Mouse (Mus musculus) liver, embryonic 15.5 days (tissue): ENCODE results near the gene Cog4. TPM values are rescaled to one million over a fixed set of nuclear protein-coding genes. Genes with fewer than 3 reads are reported as not detected.

Experiments used
- ATAC-seq: fragments of 200-750 bp; cut with Nextera tagmentation; 2 replicates; pipeline ENCODE4 v1.8.0; 2017; ENCODE audit warnings: moderate number of reproducible peaks, mild to moderate bottlenecking, moderate library complexity; ENCODE audit not compliant: insufficient read depth
- H3K27ac ChIP-seq: fragments of 300-500 bp; sonication (generic); replicated peaks from 2 replicates; pipeline ENCODE4 v1.5.1; 2015; ENCODE audit warnings: mild to moderate bottlenecking, inconsistent platforms
- H3K27me3 ChIP-seq: fragments of 300-500 bp; sonication (generic); 2 replicates; pipeline ENCODE4 v1.6.1; 2015; ENCODE audit warnings: mild to moderate bottlenecking, inconsistent platforms
- H3K36me3 ChIP-seq: fragments of 300-500 bp; sonication (generic); replicated peaks from 2 replicates; pipeline ENCODE4 v1.6.1; 2015; ENCODE audit warnings: moderate library complexity, mild to moderate bottlenecking, inconsistent platforms
- H3K4me1 ChIP-seq: fragments of 300-500 bp; sonication (generic); replicated peaks from 2 replicates; pipeline ENCODE4 v1.6.1; 2015; ENCODE audit warnings: inconsistent platforms
- H3K4me2 ChIP-seq: fragments of 300-500 bp; sonication (generic); 2 replicates; pipeline ENCODE4 v1.6.1; 2015; ENCODE audit warnings: moderate library complexity, mild to moderate bottlenecking, inconsistent platforms
- H3K4me3 ChIP-seq: fragments of 300-500 bp; sonication (generic); replicated peaks from 2 replicates; pipeline ENCODE4 v1.5.1; 2015; ENCODE audit warnings: mild to moderate bottlenecking, inconsistent platforms
- H3K9ac ChIP-seq: fragments of 300-500 bp; sonication (generic); 2 replicates; pipeline ENCODE4 v1.6.1; 2015; ENCODE audit warnings: moderate library complexity, mild to moderate bottlenecking, inconsistent platforms
- H3K9me3 ChIP-seq: fragments of 300-500 bp; sonication (generic); replicated peaks from 2 replicates; pipeline ENCODE4 v1.6.1; 2016; ENCODE audit warnings: inconsistent platforms
- whole genome bisulfite sequencing: fragments of 180-500 bp; shearing (Covaris S2); methylation state at CpG from one replicate; pipeline ENCODE4 v1.1.7; 2015; ENCODE audit warnings: mixed read lengths; ENCODE audit not compliant: insufficient replicate concordance; 5-methylcytosine and 5-hydroxymethylcytosine counted together
- polyA plus RNA-seq: library from polyadenylated mRNA; unstranded; fragments of >200 nt; fragmentation: Nextera tagmentation; extraction: Ambion mirVana; gene quantifications from 2 replicates; pipeline ENCODE4 v1.2.1, GENCODE M21; 2015

Gene Cog4
- 28.3 and 30.7 TPM in 2 replicates for polyA plus RNA-seq

DNA sequence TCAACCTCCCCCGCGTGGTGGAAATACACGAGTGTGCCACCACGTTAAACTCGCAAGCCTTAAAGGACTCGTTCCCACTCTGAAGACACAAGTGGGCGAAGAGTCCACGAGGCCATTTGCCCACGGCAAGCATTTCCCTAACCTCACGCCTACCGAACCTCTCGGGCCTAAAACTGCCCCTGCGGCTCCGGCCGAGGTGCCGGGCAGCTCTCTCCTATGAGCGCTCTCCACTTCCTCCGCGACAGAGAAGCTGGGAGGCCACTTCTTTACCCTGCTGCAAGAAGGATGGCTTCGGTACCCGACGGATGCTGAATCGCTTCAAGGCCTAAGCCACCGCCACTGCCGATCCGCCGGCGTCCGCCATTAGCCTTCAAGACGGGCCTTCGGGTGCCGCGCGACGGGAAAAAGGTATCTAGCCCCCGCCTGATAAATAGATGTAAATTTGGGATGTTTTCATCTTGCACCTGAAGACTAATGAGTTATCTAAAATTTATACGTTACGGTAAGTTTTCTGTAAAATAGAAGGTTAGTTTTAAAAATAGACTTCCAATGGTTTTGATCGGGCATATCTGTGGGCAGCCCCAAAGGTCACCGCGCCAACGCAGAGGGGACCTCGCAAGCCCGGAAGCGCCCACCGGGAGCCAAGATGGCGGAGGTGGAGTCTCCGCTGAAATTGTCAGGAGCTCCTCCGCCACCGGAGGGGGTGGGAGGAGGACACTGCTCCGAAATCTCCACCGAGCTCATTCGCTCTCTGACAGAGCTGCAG lies at the start of gene Cog4, which contains the start of gene Sf3b3:
TSS of gene Cog4 (plus strand) at position 196 of the 766 bp plus-strand sequence.
TSS of gene Sf3b3 (minus strand) at position 383 of the 766 bp plus-strand sequence.
- Histone ChIP-seq H3K27me3 (no peaks in the 10 kb centered on the region), H3K4me1 (peaks cover 36% of the 10 kb centered on the region), H3K36me3 (peaks cover 56% of the 10 kb centered on the region), H3K9ac (peak within 1 kb of the TSS; percentile 83), H3K9me3 (no peaks in the 10 kb centered on the region), H3K4me3 (peak within 1 kb of the TSS; percentile 80), H3K4me2 (peak within 1 kb of the TSS; percentile 75), H3K27ac (peak within 1 kb of the TSS; percentile 85)
- peak; percentile 92 for ATAC-seq
- WGBS, result under 1% methylated on average over 53 of the region's 53 CpGs

- no peak overlapping the region for H3K9ac ChIP-seq
- H3K4me1 ChIP-seq, result peaks cover 5% of the 10 kb centered on the region; the same call in 1 of the 2 replicates
- H3K4me2 ChIP-seq, result no peak overlapping the region
- no peak overlapping the region for H3K4me3 ChIP-seq
- no peak overlapping the region for H3K27ac ChIP-seq
- no peaks in the 10 kb centered on the region for H3K36me3 ChIP-seq
- no peak for ATAC-seq
- no peaks in the 10 kb centered on the region for H3K27me3 ChIP-seq
- WGBS, result 79% methylated on average over 8 of the region's 8 CpGs
- no peaks in the 10 kb centered on the region for H3K9me3 ChIP-seq
Observed at GRCm38 (mm10) chr8:110797086-110797485, 49.3 kb upstream of the Cog4 start.

GRCm38 (mm10) chr8:110802988-110803387 lies 43.4 kb upstream of the Cog4 start:
- no peak overlapping the region for H3K4me2 ChIP-seq
- H3K9ac ChIP-seq, result no peak overlapping the region
- no peaks in the 10 kb centered on the region for H3K9me3 ChIP-seq
- no peaks in the 10 kb centered on the region for H3K4me1 ChIP-seq
- ATAC-seq, result no peak
- no peaks in the 10 kb centered on the region for H3K36me3 ChIP-seq
- H3K4me3 ChIP-seq, result no peak overlapping the region
- no peak overlapping the region for H3K27ac ChIP-seq
- WGBS, result 73% methylated on average over 5 of the region's 5 CpGs
- H3K27me3 ChIP-seq, result no peaks in the 10 kb centered on the region

DNA sequence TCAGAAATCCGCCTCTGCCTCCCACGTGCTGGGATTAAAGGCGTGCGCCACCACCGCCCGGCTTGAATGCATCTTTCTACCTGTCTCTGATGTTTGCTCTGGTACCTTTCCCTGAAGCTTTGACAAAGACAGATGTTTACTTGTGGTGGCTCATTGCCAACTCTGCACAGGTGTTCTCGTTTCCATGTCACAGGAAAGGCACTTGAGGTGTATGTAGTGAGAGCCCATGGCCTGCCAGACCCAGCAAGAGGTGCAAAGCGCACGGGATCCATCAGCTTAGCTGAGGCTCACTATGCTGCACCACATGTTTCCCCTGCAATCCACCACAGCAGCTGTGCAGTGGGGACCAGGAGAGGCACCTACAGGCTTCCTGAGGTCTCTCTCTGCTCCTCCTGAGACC lies 42.5 kb upstream of the Cog4 start:
- ATAC-seq, result no peak
- Histone ChIP-seq H3K27me3 (no peaks in the 10 kb centered on the region), H3K36me3 (peaks cover 1% of the 10 kb centered on the region), H3K4me2 (no peak overlapping the region), H3K4me1 (no peaks in the 10 kb centered on the region), H3K9me3 (no peaks in the 10 kb centered on the region), H3K9ac (no peak overlapping the region), H3K27ac (no peak overlapping the region), H3K4me3 (no peak overlapping the region)
- WGBS, result 68% methylated on average over 9 of the region's 9 CpGs

DNA sequence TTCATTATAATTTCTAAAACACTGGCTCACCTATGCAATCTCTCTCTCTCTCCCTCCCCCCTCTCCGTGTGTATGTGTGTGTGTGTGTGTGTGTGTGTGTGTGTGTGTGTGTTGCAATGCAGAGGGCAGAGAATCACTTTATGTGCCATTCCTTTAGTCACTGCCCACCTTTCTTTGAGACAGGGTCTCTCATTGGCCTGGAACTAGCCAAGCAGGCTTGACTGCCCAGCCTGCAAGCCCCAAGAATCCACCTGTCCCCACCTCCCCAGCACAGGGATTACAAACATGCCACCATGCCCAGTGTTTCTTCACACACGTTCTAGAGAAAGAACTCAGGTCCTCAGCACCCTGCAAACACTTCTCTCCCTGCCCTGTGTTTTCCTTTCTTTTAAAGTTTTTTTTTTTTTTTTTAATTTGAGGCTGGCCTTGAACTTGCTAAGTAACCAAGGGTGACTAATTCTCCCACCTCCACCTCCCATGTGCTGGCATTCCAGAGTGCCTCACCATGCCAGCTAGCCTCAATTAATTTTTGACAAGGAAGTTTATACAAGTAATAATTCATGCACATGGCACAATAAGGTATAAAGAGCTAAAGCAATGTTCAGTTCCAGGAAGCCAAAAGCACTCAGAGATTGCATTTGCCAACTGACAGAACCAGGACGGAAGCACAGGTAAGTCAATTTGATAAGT lies 41.4 kb upstream of the Cog4 start:
- Histone ChIP-seq H3K9me3 (no peaks in the 10 kb centered on the region), H3K36me3 (peaks cover 12% of the 10 kb centered on the region), H3K9ac (no peak overlapping the region), H3K4me2 (no peak overlapping the region), H3K4me1 (no peaks in the 10 kb centered on the region), H3K4me3 (no peak overlapping the region), H3K27ac (no peak overlapping the region), H3K27me3 (no peaks in the 10 kb centered on the region)
- no peak for ATAC-seq
- 42% methylated on average over 3 of the region's 3 CpGs for WGBS

- no peak within 1 kb of the TSS for H3K4me3 ChIP-seq
- H3K4me2 ChIP-seq, result no peak within 1 kb of the TSS
- H3K9ac ChIP-seq, result no peak within 1 kb of the TSS
- no peaks in the 10 kb centered on the region for H3K9me3 ChIP-seq
- no peak within 1 kb of the TSS for H3K27ac ChIP-seq
- no peaks in the 10 kb centered on the region for H3K4me1 ChIP-seq
- no peak for ATAC-seq
- peaks cover 19% of the 10 kb centered on the region for H3K36me3 ChIP-seq
- 38% methylated on average over 12 of the region's 12 CpGs for WGBS
- H3K27me3 ChIP-seq, result no peaks in the 10 kb centered on the region
Observed at GRCm38 (mm10) chr8:110805669-110806068, 40.7 kb upstream of the Cog4 start, which contains the start of gene Il34. Il34 (minus strand) TSS chr8:110805924.

DNA sequence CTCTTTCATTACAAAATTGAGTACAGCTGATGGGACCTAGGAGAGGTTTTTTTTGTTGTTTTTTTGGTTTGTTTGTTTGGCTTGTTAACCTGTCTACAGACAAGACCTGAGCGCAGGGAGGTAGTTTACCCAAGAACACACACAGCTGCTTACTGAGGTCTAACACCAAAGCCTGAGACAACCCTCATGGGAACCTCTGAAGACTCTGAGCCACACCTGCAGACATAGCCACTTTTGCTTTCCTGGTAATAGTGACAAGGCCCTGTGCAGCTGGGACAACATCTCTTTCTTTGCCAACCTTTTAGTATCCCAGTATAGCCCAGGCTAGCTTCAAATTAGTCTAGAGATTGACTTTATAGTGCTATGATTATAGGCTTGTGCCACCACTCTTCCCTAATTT lies 40.3 kb upstream of the Cog4 start:
- Histone ChIP-seq H3K9ac (no peak overlapping the region), H3K36me3 (peaks cover 24% of the 10 kb centered on the region), H3K4me2 (no peak overlapping the region), H3K27me3 (no peaks in the 10 kb centered on the region), H3K4me1 (no peaks in the 10 kb centered on the region), H3K27ac (no peak overlapping the region), H3K4me3 (no peak overlapping the region), H3K9me3 (no peaks in the 10 kb centered on the region)
- ATAC-seq, result no peak
- 58% methylated on average over 1 of the region's 1 CpGs for WGBS

GRCm38 (mm10) chr8:110808495-110809472 lies 37.6 kb upstream of the Cog4 start:
- no peak for ATAC-seq
- no peak overlapping the region for H3K27ac ChIP-seq
- WGBS, result 62% methylated on average over 13 of the region's 13 CpGs

DNA sequence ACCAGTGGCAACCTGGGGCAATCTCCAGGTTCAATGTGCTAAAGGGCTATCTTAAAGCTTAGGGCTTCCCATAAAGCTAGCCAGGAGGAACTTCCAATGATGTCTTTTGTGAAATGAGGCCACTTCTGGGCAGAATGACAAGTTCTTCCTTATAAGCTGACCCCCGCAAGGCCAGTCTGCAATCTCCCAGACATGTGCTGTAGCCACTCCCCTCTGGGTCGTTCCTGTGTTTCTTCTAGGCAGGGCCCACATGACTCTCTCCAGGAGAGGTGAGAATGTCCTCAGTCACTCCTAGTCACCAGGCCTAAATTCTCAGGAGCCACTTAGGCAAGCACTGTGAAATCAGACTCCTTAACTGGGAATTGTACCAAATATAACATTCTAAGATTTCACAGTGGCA lies 36.6 kb upstream of the Cog4 start:
- Histone ChIP-seq H3K9me3 (no peaks in the 10 kb centered on the region), H3K4me1 (no peaks in the 10 kb centered on the region), H3K36me3 (peaks cover 61% of the 10 kb centered on the region), H3K4me2 (no peak overlapping the region), H3K4me3 (no peak overlapping the region), H3K27me3 (no peaks in the 10 kb centered on the region), H3K27ac (no peak overlapping the region), H3K9ac (no peak overlapping the region)
- 47% methylated on average over 2 of the region's 2 CpGs for WGBS
- no peak for ATAC-seq

More at GRCm38 (mm10) chr8:110808495-110809472, 37.6 kb upstream of the Cog4 start:
- Histone ChIP-seq H3K27me3 (no peaks in the 10 kb centered on the region), H3K4me2 (no peak overlapping the region), H3K9me3 (no peaks in the 10 kb centered on the region), H3K4me3 (no peak overlapping the region), H3K9ac (no peak overlapping the region), H3K36me3 (peaks cover 50% of the 10 kb centered on the region), H3K4me1 (no peaks in the 10 kb centered on the region)

- Histone ChIP-seq H3K4me1 (no peaks in the 10 kb centered on the region), H3K4me2 (no peak overlapping the region), H3K27me3 (no peaks in the 10 kb centered on the region), H3K36me3 (peaks cover 68% of the 10 kb centered on the region), H3K4me3 (no peak overlapping the region), H3K9ac (no peak overlapping the region), H3K27ac (no peak overlapping the region), H3K9me3 (no peaks in the 10 kb centered on the region)
- 86% methylated on average over 7 of the region's 7 CpGs for WGBS
- no peak for ATAC-seq
Observed at GRCm38 (mm10) chr8:110810481-110811065, 35.8 kb upstream of the Cog4 start.
